Mouse (Mus musculus): ENCODE measurements around the gene Clec2e.
"Not testable (repeated sequence)": the region's sequence is repeated elsewhere in the genome, so short reads cannot be mapped to it uniquely, and the experiment has no call there.

Gene Clec2e

DNA sequence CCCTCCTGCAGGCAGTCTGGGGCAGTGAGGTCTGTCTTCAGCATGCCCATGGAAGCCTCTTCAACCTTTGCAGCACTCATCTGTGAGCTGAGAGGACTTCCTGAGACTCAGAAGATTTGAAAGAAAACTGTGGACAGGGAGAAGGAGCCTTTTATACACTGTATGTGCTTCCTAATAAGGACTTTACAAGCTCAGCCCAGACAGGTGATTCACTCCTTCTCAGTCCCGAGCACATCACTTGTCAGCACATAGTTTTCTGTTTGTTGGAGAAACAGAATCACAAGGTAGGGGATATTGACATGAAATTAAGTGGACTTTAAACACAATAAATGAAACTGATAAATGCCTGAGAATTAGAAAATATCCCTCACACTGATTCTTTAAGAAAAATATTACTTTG is at the start of gene Clec2e:
Gene Clec2e (minus strand): TSS at position 120 of the 400 bp plus-strand sequence.
- not testable (repeated sequence) for DNase-seq (ENCODE audit: low spot score in 2 of 2)

DNA sequence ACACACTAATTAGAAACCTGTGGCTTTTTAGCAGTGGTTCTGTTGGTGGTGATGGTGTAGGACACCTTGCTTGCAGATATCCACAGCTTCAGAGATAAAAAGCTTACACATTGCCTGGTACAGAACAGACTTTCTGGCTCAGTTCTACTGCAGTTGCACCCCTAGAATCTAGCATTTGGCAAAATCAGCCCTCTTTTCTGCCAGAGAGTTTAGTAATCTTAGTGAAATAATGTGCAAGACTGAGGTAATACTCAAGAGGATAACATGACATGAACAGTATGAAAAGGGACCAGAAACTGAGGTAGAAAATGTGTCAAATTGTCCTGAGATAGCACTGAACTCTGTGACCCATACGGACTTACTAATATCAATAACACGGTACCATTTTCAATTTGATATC is 46.1 kb upstream of the Clec2e start:
- DNase-seq (ENCODE audit: low spot score in 2 of 2): no peak

DNA sequence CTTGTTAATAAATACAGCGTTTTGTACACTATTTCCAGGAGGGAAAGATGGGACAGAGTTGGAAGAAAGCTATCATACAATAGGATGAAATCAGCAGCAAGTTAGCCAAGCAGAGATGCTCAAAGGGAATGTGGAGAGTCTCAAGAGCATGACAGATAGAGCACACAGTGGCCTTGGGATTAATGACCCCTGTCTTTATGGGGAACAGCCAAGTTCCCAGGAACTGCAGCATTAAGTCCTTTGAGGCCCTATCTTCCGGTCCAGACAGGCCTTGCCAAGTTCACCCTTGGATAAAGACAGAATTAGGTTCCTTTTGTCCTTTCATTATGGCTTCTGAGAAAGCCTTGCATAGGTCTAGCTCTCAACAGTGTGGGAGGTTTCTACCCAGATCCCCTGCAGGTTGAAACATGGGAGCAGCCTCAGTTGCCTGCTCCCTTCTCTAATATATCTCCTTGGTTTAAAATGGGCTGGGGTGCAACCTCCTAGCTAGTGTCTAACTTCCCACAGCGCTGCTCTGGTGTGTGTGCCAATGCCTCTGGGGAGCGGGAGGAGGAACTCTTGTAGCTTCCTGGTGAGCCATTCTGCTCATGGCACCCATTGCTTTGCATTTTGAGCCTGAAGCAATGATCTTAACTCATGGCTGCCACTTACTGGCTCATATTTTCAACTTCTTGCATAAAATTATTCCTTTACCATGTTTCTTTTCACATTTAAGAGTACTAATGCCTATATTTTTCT is 32.1 kb upstream of the Clec2e start:
- no peak for DNase-seq (ENCODE audit: low spot score in 2 of 2)

DNA sequence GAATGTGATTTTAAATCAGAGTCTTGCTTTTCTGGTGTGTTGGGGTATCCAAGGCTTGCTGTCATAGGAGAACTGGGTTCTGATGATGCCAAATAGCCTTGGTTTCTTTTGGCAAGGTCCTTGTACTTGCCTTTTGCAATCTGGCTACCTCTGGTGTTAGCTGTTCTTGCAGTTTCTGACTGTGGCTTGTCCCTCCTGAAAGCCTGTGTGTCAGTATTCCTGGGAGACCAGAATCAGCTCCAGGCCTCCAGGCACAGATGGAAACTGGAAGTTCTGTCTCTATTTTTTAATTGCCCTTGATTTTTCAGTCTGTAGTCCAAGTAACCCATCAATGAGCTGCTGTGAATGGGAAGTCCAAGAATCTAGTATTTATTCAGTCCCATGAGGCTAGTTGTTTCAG is 26.1 kb upstream of the Clec2e start:
- DNase-seq (ENCODE audit: low spot score in 2 of 2): no peak

DNA sequence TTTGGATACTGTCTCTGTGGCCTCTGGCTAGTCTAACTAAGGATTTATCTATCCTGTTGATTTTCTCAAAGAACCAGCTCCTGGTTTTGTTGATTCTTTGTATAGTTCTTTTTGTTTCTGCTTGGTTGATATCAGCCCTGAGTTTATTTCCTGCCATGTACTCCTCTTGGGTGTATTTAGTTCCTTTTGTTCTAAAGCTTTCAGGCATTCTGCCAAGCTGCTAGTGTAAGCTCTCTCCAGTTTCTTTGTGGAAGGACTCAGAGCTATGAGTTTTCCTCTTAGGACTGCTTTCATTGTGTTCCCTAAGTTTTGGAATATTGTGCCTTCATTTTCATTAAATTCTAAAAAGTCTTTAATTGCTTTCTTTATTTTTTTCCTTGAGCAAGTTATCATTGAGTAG is 23.8 kb upstream of the Clec2e start:
- DNase-seq (ENCODE audit: low spot score in 2 of 2): not testable (repeated sequence)

DNA sequence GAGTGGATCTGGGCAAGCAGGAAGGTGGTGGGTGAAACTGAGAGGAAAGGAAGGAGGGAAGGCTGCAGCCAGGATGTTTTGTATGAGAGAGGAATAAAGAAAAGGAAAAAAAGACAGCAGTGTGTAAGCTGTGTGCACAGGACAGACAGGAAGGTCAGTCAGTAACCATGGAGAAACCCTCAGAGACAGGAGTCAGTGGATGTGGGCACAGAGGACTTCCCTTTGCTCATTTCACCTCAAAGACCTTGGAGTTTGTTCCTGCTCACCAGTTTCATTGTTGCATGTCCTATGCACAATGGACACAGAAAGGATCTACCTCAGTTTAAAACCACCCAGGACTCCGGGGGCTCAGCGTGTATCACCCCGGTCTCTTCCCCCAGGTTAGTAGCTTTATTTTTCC is 15.5 kb upstream of the Clec2e start:
- DNase-seq (ENCODE audit: low spot score in 2 of 2): no peak

DNA sequence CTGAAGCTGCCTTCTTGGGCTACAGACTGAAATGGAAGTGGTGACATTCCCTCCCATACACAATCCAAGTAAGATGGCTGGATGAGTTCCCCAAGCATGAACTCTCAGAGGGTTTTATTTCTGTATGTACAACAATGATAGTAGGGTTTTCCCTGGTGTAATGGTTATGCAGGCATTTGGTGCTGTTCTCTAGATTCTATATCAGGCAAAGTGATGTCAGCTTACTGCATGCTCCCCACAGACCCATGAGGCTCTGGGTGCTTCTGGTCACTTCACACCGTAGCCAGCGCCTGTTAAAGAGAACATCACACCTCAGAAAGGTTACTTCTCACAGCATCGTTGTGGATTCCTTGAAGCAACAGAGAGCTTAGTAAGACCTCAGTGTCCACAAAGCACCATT is 13.5 kb upstream of the Clec2e start:
- not testable (repeated sequence) for DNase-seq (ENCODE audit: low spot score in 2 of 2)

DNA sequence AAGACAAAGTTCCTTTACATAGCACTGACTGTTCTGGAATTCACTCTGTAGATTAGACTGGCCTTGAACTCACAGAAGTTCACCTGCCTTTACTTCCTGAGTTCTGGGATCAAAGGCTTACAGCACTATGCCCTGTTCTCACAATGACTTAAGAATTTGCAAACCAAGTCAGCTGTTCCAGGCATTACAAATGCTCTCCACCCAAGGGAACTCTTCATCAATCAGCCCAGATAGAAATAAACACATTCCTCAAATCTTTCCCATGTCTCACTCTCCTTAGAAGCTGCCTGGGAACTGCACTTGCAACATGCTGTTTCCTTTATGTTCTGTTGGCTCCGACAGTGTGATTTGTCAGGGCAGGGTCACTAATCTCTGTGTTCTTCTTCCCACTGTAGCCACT is 13.1 kb upstream of the Clec2e start:
- no peak for DNase-seq (ENCODE audit: low spot score in 2 of 2)

DNA sequence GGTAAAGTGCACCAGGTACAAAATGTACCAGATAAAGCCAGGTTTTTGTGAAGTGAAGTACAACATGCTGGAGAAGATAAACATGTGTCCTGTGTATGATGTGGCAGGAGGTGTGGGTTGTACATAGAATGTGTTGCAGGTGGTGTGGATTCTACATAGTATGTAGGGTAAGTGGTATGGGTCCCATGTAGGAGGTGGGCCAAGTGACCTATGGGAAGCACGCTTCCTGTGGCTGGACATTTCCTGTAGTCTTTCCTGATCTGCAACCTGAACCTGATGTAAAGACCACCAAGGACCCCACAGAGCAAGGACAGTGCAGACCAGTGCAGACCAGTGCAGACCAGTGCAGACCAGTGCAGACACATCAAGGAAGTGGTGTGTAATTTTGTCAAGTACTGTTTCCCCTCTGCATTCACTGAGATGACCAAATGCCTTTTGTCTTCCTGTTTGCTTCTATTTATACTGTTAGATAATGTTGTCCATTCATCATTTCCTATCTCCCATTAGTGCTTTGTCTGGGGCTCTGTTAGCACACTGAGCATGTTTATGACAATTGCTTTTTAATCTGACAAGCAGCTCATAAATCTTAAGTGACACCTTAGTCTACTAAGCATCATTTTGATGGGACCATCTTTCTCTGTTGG is 12.4 kb upstream of the Clec2e start:
- DNase-seq (ENCODE audit: low spot score in 2 of 2): no peak

DNA sequence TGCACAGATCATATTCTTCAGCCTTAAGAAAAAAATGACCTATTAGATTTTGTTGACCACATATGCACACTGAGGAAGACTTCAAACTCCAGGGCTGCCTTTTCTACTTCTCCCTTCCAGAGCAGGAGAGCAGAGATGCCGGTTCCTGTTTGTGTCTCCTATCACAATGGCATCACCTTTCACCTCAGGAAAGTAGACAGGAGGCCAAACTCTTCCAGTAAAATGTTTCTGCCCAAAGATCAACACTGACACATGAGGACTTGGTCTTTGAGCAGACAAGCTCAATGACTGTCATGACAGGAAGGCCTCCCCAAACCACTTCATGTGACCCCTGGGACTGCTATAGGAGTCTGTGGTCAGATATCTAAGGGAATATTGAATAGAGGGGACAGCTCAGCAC is 11.8 kb upstream of the Clec2e start:
- no peak for DNase-seq (ENCODE audit: low spot score in 2 of 2)

DNA sequence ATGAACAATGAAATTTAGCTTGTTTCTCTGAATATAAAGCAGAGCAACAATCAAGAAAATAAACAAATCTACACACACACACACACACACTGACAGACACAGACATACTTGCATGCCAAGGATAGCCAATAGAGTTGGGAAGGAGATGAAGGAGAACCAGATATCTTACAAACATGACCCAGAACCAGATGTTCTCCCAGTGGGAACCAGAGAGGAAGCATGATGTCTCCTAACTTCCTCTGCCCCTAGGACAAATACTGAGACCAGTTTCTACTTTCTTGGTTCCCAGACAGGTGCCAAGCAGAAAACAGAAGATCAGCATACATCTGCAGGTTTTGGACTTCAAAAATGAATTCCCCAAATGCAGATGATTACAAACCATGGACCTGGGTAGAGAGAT is 7.2 kb upstream of the Clec2e start:
- no peak for DNase-seq (ENCODE audit: low spot score in 2 of 2)

DNA sequence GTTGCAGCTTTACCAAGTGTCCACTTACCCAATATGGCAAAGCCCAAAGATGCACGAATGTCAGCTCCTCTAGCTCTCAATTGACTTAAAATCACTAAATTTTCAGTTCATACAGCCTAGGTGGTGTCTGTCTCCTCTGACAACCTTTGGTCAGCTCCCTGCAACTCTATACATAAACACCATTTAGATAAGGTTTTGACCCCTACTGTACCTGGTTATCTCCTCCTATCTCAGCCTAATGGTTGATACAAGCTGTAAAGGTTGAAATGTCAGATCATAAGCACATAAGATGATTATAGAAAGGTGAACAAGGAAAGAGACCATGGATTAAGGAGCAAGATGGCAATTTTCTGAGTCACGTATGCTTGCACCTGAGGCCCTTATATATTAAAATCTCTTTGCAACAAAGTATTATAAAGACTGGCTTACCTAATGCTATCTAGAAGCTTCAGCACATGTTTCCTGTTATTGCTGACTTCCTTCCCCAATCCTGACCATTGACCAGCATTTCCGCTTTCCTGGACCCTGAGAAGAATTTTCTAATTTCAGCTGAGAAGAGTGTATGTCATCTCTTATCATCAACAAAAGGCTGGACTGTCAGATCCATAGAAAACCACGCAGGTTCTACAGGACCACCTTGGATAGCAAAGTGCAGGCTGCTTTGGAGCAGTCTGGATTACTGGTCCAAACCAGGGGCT is 2.3 kb upstream of the Clec2e start:
- DNase-seq (ENCODE audit: low spot score in 2 of 2): no peak

DNA sequence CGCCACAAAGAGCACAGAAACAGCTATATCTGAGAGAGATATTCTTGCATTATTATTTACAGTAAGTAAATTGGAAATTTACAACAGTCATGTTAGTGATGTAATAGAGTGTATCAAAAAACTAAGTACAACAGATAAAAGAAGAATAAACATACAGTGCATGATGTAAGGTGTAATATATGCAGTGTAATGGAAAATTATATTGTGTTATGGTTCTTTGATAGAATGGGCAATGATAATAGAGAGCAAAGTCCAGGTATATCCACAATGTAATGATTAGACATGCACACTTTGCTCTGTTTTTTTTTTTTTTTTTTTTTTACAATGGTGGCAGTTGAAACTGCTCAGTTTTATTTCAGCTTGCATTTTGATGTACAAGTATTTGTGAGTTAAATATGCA is 891 bp upstream of the Clec2e start:
- DNase-seq (ENCODE audit: low spot score in 2 of 2): no peak

DNA sequence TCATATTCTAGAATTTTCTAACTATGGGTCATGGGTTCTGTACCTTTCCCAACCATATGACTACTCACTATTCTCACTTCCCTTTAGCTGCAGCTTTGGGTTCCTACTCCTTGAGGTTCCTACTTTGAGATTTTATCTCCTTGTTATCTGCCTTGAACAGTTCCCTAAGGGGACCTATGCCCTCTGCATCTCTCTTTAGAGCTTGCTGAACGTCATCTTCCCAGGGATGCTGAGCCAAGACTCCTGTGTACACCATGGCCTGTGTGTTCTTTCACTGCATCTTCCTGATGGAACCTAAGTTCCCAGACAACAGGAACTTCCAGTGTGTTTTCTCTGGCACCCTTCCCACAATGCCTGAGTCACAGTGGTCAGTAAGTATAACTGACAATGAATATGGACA is 2.8 kb downstream of the Clec2e start:
- no peak for DNase-seq (ENCODE audit: low spot score in 2 of 2)

DNA sequence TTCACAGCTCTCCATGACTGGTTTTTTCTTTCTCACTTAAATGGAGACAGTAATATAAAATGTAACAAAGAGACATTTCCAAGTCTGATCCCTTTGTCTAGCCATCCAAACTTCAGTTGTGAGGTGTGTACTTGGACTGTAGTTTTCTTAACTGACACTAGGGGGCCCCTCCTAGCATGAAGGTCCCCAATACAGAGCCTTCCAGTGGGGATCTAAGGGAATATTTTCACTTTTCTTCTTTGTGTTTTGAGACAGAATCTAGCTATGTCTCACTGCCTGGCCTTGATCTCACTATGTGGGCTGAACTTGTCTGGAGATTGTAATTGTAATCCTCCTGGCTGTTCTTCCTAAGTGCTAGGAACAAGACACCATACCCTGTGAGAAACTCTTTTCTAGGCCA is 5.5 kb downstream of the Clec2e start:
- DNase-seq (ENCODE audit: low spot score in 2 of 2): no peak

DNA sequence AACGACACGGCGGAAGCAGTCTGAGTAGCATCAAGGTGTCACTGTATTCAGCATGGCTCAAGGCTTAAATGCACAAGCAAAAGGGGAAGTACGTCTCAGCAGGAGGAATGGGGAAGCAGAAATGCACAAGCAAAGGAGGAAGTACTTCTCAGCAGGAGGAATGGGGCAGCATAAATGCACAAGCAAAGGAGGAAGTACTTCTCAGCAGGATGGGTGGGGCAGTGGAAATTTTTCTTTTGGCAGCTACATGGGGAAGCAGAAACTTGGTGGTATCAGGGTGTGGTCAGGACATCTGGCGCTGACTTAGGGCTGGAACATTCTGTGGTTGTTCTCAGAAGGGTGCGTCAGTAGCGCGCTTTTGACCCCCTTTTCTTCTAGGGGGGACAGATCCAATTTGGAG is 12.1 kb downstream of the Clec2e start:
- not testable (repeated sequence) for DNase-seq (ENCODE audit: low spot score in 2 of 2)

DNA sequence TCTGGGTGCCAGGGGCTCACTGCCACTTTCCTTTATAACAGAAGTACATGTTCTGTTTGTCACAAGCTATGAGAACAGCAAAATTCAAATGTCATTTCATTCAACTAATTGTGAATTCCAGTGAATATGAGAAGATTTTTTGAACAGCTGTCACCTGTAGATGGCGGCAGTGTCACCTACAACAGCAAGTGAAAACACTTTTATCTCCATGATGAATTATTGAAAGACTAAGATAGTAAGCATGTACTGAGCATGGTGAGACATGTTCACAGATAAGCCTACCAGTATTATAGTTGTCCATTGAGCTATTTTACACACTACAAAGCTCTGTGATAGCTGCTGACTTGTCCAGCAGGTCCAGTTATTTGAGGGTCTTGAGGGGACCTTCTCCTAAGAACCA is 12.6 kb downstream of the Clec2e start:
- no peak for DNase-seq (ENCODE audit: low spot score in 2 of 2)

DNA sequence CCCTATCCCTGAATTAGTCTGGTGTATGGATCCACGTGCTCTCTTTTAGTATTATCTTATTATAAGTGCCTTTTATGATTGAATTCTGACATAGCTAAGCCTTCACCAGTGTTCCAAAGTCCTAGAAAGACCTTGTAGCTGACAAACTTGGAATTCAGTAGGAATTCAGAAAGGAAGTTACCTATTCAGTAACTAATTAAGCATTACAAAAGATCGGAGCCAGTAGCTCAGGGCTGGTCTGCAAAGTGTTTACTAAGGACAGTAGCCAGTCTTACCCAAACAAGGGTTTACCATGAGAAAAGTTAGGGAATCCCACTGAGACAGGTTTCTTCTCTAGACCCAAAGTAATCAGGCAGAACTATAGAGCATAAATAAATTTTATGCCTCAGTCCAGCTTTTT is 14.7 kb downstream of the Clec2e start:
- DNase-seq (ENCODE audit: low spot score in 2 of 2): not testable (repeated sequence)

DNA sequence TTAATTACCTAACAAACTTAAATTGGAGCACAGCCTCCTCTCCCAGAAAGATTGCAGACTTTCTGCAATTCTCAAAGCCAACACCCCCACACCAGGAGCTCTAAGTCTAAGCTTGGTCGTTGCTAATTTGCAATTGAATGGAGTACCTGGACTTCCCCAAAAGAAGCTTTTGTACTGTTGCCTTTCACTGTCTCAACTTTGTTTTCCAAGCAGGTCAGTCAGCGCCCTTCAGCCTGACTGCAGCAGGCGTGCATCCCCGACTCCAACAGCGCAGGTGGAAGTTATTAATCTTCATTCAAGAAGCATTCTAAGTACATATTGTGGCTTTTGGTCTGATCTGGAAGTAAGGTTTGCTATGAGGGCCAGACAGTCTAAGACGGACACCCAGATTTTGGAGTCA is 15.6 kb downstream of the Clec2e start:
- DNase-seq (ENCODE audit: low spot score in 2 of 2): no peak

DNA sequence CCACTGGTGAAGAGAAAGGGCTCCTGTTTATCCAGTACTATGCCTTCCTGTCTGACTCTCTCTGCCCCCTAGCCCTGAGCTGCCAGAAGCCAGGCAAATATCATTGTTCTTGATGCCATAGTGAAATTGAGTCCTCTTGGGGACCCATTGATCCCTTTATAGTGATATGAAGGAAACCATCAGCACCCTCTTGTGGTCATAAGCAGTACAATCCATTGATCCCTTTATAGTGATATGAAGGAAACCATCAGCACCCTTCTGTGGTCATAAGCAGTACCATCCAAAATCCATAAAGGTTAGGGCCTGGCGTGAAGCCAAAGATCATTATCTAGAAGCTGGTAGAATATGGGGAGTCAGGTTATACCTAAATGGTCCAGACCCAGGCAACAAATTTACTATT is 33.7 kb downstream of the Clec2e start:
- DNase-seq (ENCODE audit: low spot score in 2 of 2): no peak

DNA sequence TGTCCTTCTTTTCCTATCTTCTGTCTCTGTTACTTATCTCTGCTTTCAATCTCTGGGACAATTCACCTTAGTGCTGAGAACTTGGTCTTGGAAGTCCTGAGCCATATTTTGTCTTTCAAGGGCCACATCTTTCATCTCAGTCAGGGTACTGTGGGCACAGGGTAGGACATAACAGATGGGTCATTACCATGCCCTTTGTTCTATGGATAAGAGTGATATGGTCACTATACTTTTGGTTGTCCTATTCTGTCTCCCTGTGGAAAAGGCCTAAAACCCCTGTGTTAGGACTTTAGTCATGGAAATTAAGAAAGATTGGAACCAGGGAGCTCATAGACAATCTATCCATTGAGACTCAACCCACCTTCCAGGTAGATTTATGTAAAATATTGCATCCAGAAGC is 34.2 kb downstream of the Clec2e start:
- DNase-seq (ENCODE audit: low spot score in 2 of 2): no peak

DNA sequence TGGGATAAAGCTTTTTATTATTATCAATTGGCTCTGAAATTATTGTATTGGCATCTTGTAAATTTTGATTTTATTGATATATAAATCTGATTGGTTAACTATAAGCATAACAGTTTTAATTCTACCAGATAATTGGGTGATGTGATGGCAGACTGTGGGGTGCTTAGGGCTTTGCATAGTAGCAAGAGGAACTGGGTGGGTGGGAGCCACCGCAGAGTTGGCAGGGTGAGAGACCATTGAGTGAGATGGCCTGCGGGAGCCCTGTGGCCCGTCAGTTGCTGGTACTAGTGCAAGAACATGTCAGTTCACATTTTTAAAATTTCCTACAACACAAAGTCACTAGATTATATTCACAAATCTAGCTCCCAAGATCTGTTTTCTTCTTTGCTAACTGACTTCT is 34.9 kb downstream of the Clec2e start:
- DNase-seq (ENCODE audit: low spot score in 2 of 2): no peak

DNA sequence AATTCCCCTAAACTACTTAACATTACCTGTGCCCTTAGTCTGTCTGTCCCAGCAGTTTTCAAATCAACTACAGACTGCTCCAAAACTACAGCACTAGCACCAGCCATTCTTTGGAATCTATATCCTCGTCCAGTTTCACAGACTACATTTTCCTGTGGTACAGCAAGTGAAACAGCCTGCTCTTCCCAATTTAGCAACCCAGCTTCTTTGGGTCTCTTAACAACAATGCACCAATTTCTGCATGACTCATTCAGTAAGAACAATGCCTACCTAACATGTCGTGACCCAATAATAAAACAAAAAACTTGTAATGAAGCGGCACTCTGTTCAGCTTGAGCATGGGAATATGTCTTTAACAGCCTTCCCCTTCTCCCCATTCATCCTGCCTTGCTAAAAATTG is 35.3 kb downstream of the Clec2e start:
- DNase-seq (ENCODE audit: low spot score in 2 of 2): no peak

Data from frontal cortex, postnatal 14 days (tissue).